Mouse (Mus musculus): ENCODE results near the gene Ift80.
"Not testable (repeated sequence)": the region's sequence is repeated elsewhere in the genome, so short reads cannot be mapped to it uniquely, and the experiment has no call there.

Gene Ift80

GRCm38 (mm10) chr3:68980898-68981297, 23.5 kb downstream of the Ift80 start:
- no peak for DNase-seq

- no peak for DNase-seq
Measured at GRCm38 (mm10) chr3:68979187-68979586, 25.2 kb downstream of the Ift80 start.

GRCm38 (mm10) chr3:68977696-68978095, 26.7 kb downstream of the Ift80 start:
- DNase-seq = no peak

- no peak for DNase-seq
Measured at GRCm38 (mm10) chr3:68975533-68976490, 28.6 kb downstream of the Ift80 start.

GRCm38 (mm10) chr3:68974639-68975532, 29.5 kb downstream of the Ift80 start:
- no peak for DNase-seq

GRCm38 (mm10) chr3:68973574-68973973, 30.8 kb downstream of the Ift80 start:
- no peak for DNase-seq

- DNase-seq = no peak
Measured at GRCm38 (mm10) chr3:68969091-68969590, 35.2 kb downstream of the Ift80 start.

- DNase-seq = no peak
Measured at GRCm38 (mm10) chr3:68967404-68967803, 37.0 kb downstream of the Ift80 start.

- DNase-seq = no peak
Measured at GRCm38 (mm10) chr3:68966527-68967285, 37.7 kb downstream of the Ift80 start.

GRCm38 (mm10) chr3:68964682-68965081, 39.7 kb downstream of the Ift80 start:
- DNase-seq = peak; percentile 30

- DNase-seq = no peak
Measured at GRCm38 (mm10) chr3:68957413-68957812, 47.0 kb downstream of the Ift80 start.

GRCm38 (mm10) chr3:68956454-68956853, 47.9 kb downstream of the Ift80 start:
- no peak for DNase-seq

GRCm38 (mm10) chr3:68954487-68954886, 49.9 kb downstream of the Ift80 start:
- DNase-seq = peak; percentile 38

GRCm38 (mm10) chr3:68952707-68953106, 51.7 kb downstream of the Ift80 start:
- no peak for DNase-seq

- DNase-seq = not testable (repeated sequence)
Measured at GRCm38 (mm10) chr3:68951971-68952370, 52.4 kb downstream of the Ift80 start.

GRCm38 (mm10) chr3:68949381-68949780, 55.0 kb downstream of the Ift80 start:
- no peak for DNase-seq

GRCm38 (mm10) chr3:68948918-68949317, 55.5 kb downstream of the Ift80 start:
- no peak for DNase-seq

- no peak for DNase-seq
Measured at GRCm38 (mm10) chr3:68941867-68942266, 62.5 kb downstream of the Ift80 start.

GRCm38 (mm10) chr3:68940311-68940710, 64.1 kb downstream of the Ift80 start:
- no peak for DNase-seq

GRCm38 (mm10) chr3:68939312-68939711, 65.1 kb downstream of the Ift80 start:
- DNase-seq = no peak

- no peak for DNase-seq
Measured at GRCm38 (mm10) chr3:68936709-68937108, 67.7 kb downstream of the Ift80 start.

GRCm38 (mm10) chr3:68935498-68935897, 68.9 kb downstream of the Ift80 start:
- peak; percentile 41 for DNase-seq
